Mouse (Mus musculus): Measurements from ENCODE around the gene Cenpe.
A peak's percentile ranks its signal among the peaks of the same experiment; 100 is the strongest.
"Not testable (repeated sequence)": the region's sequence is repeated elsewhere in the genome, so short reads cannot be mapped to it uniquely, and the experiment has no call there.

The Cenpe gene

GRCm38 (mm10) chr3:135211805-135212657, at the start of gene Cenpe:
Cenpe (plus strand) TSS chr3:135212537.
- DNase-seq (ENCODE audit: low read depth): peak; percentile 96

GRCm38 (mm10) chr3:135171898-135172446, 40.4 kb upstream of the Cenpe start:
- DNase-seq (ENCODE audit: low read depth): no peak

GRCm38 (mm10) chr3:135191861-135192260, 20.5 kb upstream of the Cenpe start:
- DNase-seq (ENCODE audit: low read depth): no peak

GRCm38 (mm10) chr3:135198051-135198450, 14.3 kb upstream of the Cenpe start:
- not testable (repeated sequence) for DNase-seq (ENCODE audit: low read depth)

GRCm38 (mm10) chr3:135200409-135201303, 11.7 kb upstream of the Cenpe start:
- no peak for DNase-seq (ENCODE audit: low read depth)

GRCm38 (mm10) chr3:135206621-135207020, 5.7 kb upstream of the Cenpe start:
- DNase-seq (ENCODE audit: low read depth): peak; percentile 24

GRCm38 (mm10) chr3:135212658-135213350, 467 bp downstream of the Cenpe start:
- DNase-seq (ENCODE audit: low read depth): peak; percentile 21

- no peak for DNase-seq (ENCODE audit: low read depth)
Measured at GRCm38 (mm10) chr3:135232058-135232457, 19.7 kb downstream of the Cenpe start.

GRCm38 (mm10) chr3:135232462-135232861, 20.1 kb downstream of the Cenpe start:
- no peak for DNase-seq (ENCODE audit: low read depth)

GRCm38 (mm10) chr3:135245733-135246132, 33.4 kb downstream of the Cenpe start:
- peak; percentile 28 for DNase-seq (ENCODE audit: low read depth)

GRCm38 (mm10) chr3:135246828-135247227, 34.5 kb downstream of the Cenpe start:
- no peak for DNase-seq (ENCODE audit: low read depth)

GRCm38 (mm10) chr3:135249104-135249503, 36.8 kb downstream of the Cenpe start:
- DNase-seq (ENCODE audit: low read depth): peak; percentile 15

- DNase-seq (ENCODE audit: low read depth): no peak
Measured at GRCm38 (mm10) chr3:135251825-135252224, 39.5 kb downstream of the Cenpe start.

GRCm38 (mm10) chr3:135254784-135255183, 42.4 kb downstream of the Cenpe start:
- DNase-seq (ENCODE audit: low read depth): no peak

GRCm38 (mm10) chr3:135258919-135259318, 46.6 kb downstream of the Cenpe start:
- no peak for DNase-seq (ENCODE audit: low read depth)

GRCm38 (mm10) chr3:135260233-135260632, 47.9 kb downstream of the Cenpe start:
- no peak for DNase-seq (ENCODE audit: low read depth)

GRCm38 (mm10) chr3:135268616-135269015, 56.3 kb downstream of the Cenpe start:
- no peak for DNase-seq (ENCODE audit: low read depth)

- DNase-seq (ENCODE audit: low read depth): no peak
Measured at GRCm38 (mm10) chr3:135269391-135269990, 57.2 kb downstream of the Cenpe start.

GRCm38 (mm10) chr3:135272627-135273026, 60.3 kb downstream of the Cenpe start:
- DNase-seq (ENCODE audit: low read depth): no peak

- DNase-seq (ENCODE audit: low read depth): no peak
Measured at GRCm38 (mm10) chr3:135273047-135273446, 60.7 kb downstream of the Cenpe start.

GRCm38 (mm10) chr3:135280160-135280559, 67.8 kb downstream of the Cenpe start:
- DNase-seq (ENCODE audit: low read depth): peak; percentile 6

Data from naive thymus-derived CD4-positive, alpha-beta T cell, adult 2 months (primary cell).